Mouse (Mus musculus): ENCODE data around the gene Ttc9. TPM values are rescaled to one million over a fixed set of nuclear protein-coding genes. Genes with fewer than 3 reads are reported as not detected.
A peak's percentile ranks its signal among the peaks of the same experiment; 100 is the strongest.

Ttc9 gene
- polyA plus RNA-seq, 1 experiment from 2014 or later: 3.3 TPM

- H3K27me3 ChIP-seq (ENCODE audit: control insufficient read depth, insufficient read depth, low read length): no peaks in the 10 kb centered on the region
- WGBS: 18% methylated on average over 5 of the region's 5 CpGs
- H3K9me3 ChIP-seq (ENCODE audit: control insufficient read depth, low read length): no peaks in the 10 kb centered on the region
- H3K4me3 ChIP-seq (ENCODE audit: control insufficient read depth in 1 of 2, insufficient read depth in 1 of 2, low read depth in 1 of 2, low read length in 2 of 2): no peak overlapping the region
- no peaks in the 10 kb centered on the region for H3K36me3 ChIP-seq (ENCODE audit: control insufficient read depth, insufficient read depth, low read length)
- no peak overlapping the region for H3K27ac ChIP-seq (replicated peaks in 1 of 2; ENCODE audit: control insufficient read depth in 1 of 2, insufficient read depth in 1 of 2, low read depth in 2 of 2, low read length in 2 of 2)
- H3K4me2 ChIP-seq (ENCODE audit: low read length): no peak overlapping the region
- H3K9ac ChIP-seq (ENCODE audit: low read length): no peak overlapping the region
- no peaks in the 10 kb centered on the region for H3K4me1 ChIP-seq (ENCODE audit: control insufficient read depth in 2 of 2, insufficient read depth in 2 of 2, low read length in 2 of 2)
- ATAC-seq (ENCODE audit: insufficient number of reproducible peaks, insufficient read depth, low FRiP score, low read depth): no peak
Measured at GRCm38 (mm10) chr12:81619302-81619701, 11.7 kb upstream of the Ttc9 start.

- Histone ChIP-seq H3K27me3 (ENCODE audit: control insufficient read depth, insufficient read depth, low read length) (peaks cover 15% of the 10 kb centered on the region), H3K27ac (replicated peaks in 1 of 2; ENCODE audit: control insufficient read depth in 1 of 2, insufficient read depth in 1 of 2, low read depth in 2 of 2, low read length in 2 of 2) (no peak overlapping the region), H3K36me3 (ENCODE audit: control insufficient read depth, insufficient read depth, low read length) (no peaks in the 10 kb centered on the region), H3K4me1 (ENCODE audit: control insufficient read depth in 2 of 2, insufficient read depth in 2 of 2, low read length in 2 of 2) (no peaks in the 10 kb centered on the region), H3K9ac (ENCODE audit: low read length) (no peak overlapping the region), H3K4me2 (ENCODE audit: low read length) (no peak overlapping the region), H3K9me3 (ENCODE audit: control insufficient read depth, low read length) (no peaks in the 10 kb centered on the region), H3K4me3 (ENCODE audit: control insufficient read depth in 1 of 2, insufficient read depth in 1 of 2, low read depth in 1 of 2, low read length in 2 of 2) (no peak overlapping the region)
- WGBS: 64% methylated on average over 4 of the region's 4 CpGs
- ATAC-seq (ENCODE audit: insufficient number of reproducible peaks, insufficient read depth, low FRiP score, low read depth): no peak
Measured at GRCm38 (mm10) chr12:81623377-81623776, 7.7 kb upstream of the Ttc9 start.

- Histone ChIP-seq H3K4me1 (ENCODE audit: control insufficient read depth in 2 of 2, insufficient read depth in 2 of 2, low read length in 2 of 2) (no peaks in the 10 kb centered on the region; a peak in 1 of 4 replicates), H3K9me3 (ENCODE audit: control insufficient read depth, low read length) (no peaks in the 10 kb centered on the region), H3K27me3 (ENCODE audit: control insufficient read depth, insufficient read depth, low read length) (peaks cover 43% of the 10 kb centered on the region), H3K27ac (replicated peaks in 1 of 2; ENCODE audit: control insufficient read depth in 1 of 2, insufficient read depth in 1 of 2, low read depth in 2 of 2, low read length in 2 of 2) (no peak overlapping the region), H3K4me3 (ENCODE audit: control insufficient read depth in 1 of 2, insufficient read depth in 1 of 2, low read depth in 1 of 2, low read length in 2 of 2) (no peak overlapping the region), H3K36me3 (ENCODE audit: control insufficient read depth, insufficient read depth, low read length) (no peaks in the 10 kb centered on the region), H3K4me2 (ENCODE audit: low read length) (no peak overlapping the region), H3K9ac (ENCODE audit: low read length) (no peak overlapping the region)
- no peak for ATAC-seq (ENCODE audit: insufficient number of reproducible peaks, insufficient read depth, low FRiP score, low read depth)
- 65% methylated on average over 12 of the region's 12 CpGs for WGBS
Measured at GRCm38 (mm10) chr12:81626226-81626861, 4.7 kb upstream of the Ttc9 start.

GRCm38 (mm10) chr12:81627426-81627825, 3.6 kb upstream of the Ttc9 start:
- Histone ChIP-seq H3K27me3 (ENCODE audit: control insufficient read depth, insufficient read depth, low read length) (peaks cover 53% of the 10 kb centered on the region), H3K9me3 (ENCODE audit: control insufficient read depth, low read length) (no peaks in the 10 kb centered on the region), H3K4me2 (ENCODE audit: low read length) (no peak overlapping the region), H3K4me3 (ENCODE audit: control insufficient read depth in 1 of 2, insufficient read depth in 1 of 2, low read depth in 1 of 2, low read length in 2 of 2) (no peak overlapping the region), H3K27ac (replicated peaks in 1 of 2; ENCODE audit: control insufficient read depth in 1 of 2, insufficient read depth in 1 of 2, low read depth in 2 of 2, low read length in 2 of 2) (no peak overlapping the region), H3K9ac (ENCODE audit: low read length) (no peak overlapping the region), H3K36me3 (ENCODE audit: control insufficient read depth, insufficient read depth, low read length) (no peaks in the 10 kb centered on the region), H3K4me1 (ENCODE audit: control insufficient read depth in 2 of 2, insufficient read depth in 2 of 2, low read length in 2 of 2) (peaks cover 3 to 4% of the 10 kb centered on the region in 2 experiments; a peak in 2 of 4 replicates)
- WGBS: 81% methylated on average over 6 of the region's 6 CpGs
- no peak for ATAC-seq (ENCODE audit: insufficient number of reproducible peaks, insufficient read depth, low FRiP score, low read depth)

- WGBS: 74% methylated on average over 4 of the region's 4 CpGs
- no peak overlapping the region for H3K27ac ChIP-seq (replicated peaks in 1 of 2; ENCODE audit: control insufficient read depth in 1 of 2, insufficient read depth in 1 of 2, low read depth in 2 of 2, low read length in 2 of 2)
- ATAC-seq (ENCODE audit: insufficient number of reproducible peaks, insufficient read depth, low FRiP score, low read depth): no peak
Measured at GRCm38 (mm10) chr12:81628091-81628490, 3.0 kb upstream of the Ttc9 start.

GRCm38 (mm10) chr12:81630520-81630914, 532 bp upstream of the Ttc9 start:
- H3K4me3 ChIP-seq (ENCODE audit: control insufficient read depth in 1 of 2, insufficient read depth in 1 of 2, low read depth in 1 of 2, low read length in 2 of 2): peak overlapping the region; percentile 41 to 63
- H3K9ac ChIP-seq (ENCODE audit: low read length): peak overlapping the region; percentile 74
- H3K36me3 ChIP-seq (ENCODE audit: control insufficient read depth, insufficient read depth, low read length): no peaks in the 10 kb centered on the region
- under 1% methylated on average over 16 of the region's 16 CpGs for WGBS
- ATAC-seq (ENCODE audit: insufficient number of reproducible peaks, insufficient read depth, low FRiP score, low read depth): no peak
- H3K27me3 ChIP-seq (ENCODE audit: control insufficient read depth, insufficient read depth, low read length): peaks cover 67% of the 10 kb centered on the region
- no peaks in the 10 kb centered on the region for H3K9me3 ChIP-seq (ENCODE audit: control insufficient read depth, low read length)
- H3K27ac ChIP-seq (replicated peaks in 1 of 2; ENCODE audit: control insufficient read depth in 1 of 2, insufficient read depth in 1 of 2, low read depth in 2 of 2, low read length in 2 of 2): no peak overlapping the region
- peaks cover 3 to 4% of the 10 kb centered on the region in 2 experiments; a peak in 2 of 4 replicates for H3K4me1 ChIP-seq (ENCODE audit: control insufficient read depth in 2 of 2, insufficient read depth in 2 of 2, low read length in 2 of 2)
- H3K4me2 ChIP-seq (ENCODE audit: low read length): peak overlapping the region; percentile 97

More at GRCm38 (mm10) chr12:81628091-81628490, 3.0 kb upstream of the Ttc9 start:
- Histone ChIP-seq H3K27me3 (ENCODE audit: control insufficient read depth, insufficient read depth, low read length) (peaks cover 59% of the 10 kb centered on the region), H3K9me3 (ENCODE audit: control insufficient read depth, low read length) (no peaks in the 10 kb centered on the region), H3K9ac (ENCODE audit: low read length) (no peak overlapping the region), H3K36me3 (ENCODE audit: control insufficient read depth, insufficient read depth, low read length) (no peaks in the 10 kb centered on the region), H3K4me2 (ENCODE audit: low read length) (no peak overlapping the region), H3K4me1 (ENCODE audit: control insufficient read depth in 2 of 2, insufficient read depth in 2 of 2, low read length in 2 of 2) (peaks cover 3 to 4% of the 10 kb centered on the region in 2 experiments; a peak in 2 of 4 replicates), H3K4me3 (ENCODE audit: control insufficient read depth in 1 of 2, insufficient read depth in 1 of 2, low read depth in 1 of 2, low read length in 2 of 2) (no peak overlapping the region)

GRCm38 (mm10) chr12:81631661-81632401, 782 bp downstream of the Ttc9 start:
- Histone ChIP-seq H3K4me3 (ENCODE audit: control insufficient read depth in 1 of 2, insufficient read depth in 1 of 2, low read depth in 1 of 2, low read length in 2 of 2) (peak overlapping the region; percentile 41 to 63), H3K27me3 (ENCODE audit: control insufficient read depth, insufficient read depth, low read length) (peaks cover 61% of the 10 kb centered on the region), H3K36me3 (ENCODE audit: control insufficient read depth, insufficient read depth, low read length) (no peaks in the 10 kb centered on the region), H3K9me3 (ENCODE audit: control insufficient read depth, low read length) (no peaks in the 10 kb centered on the region), H3K9ac (ENCODE audit: low read length) (peak overlapping the region; percentile 74), H3K4me1 (ENCODE audit: control insufficient read depth in 2 of 2, insufficient read depth in 2 of 2, low read length in 2 of 2) (peaks cover 3 to 4% of the 10 kb centered on the region in 2 experiments; a peak in 2 of 4 replicates), H3K27ac (replicated peaks in 1 of 2; ENCODE audit: control insufficient read depth in 1 of 2, insufficient read depth in 1 of 2, low read depth in 2 of 2, low read length in 2 of 2) (no peak overlapping the region), H3K4me2 (ENCODE audit: low read length) (peak overlapping the region; percentile 97)
- 4% methylated on average over 31 of the region's 31 CpGs for WGBS
- no peak for ATAC-seq (ENCODE audit: insufficient number of reproducible peaks, insufficient read depth, low FRiP score, low read depth)
